Mouse (Mus musculus) G1E (cell line): ENCODE data around the gene Gm4491.

Source experiments
- CTCF ChIP-seq: IDR thresholded peaks from 2 replicates; pipeline ENCODE4 v1.5.1; 2012; ENCODE audit warnings: low read depth, low read length, inconsistent platforms, mixed read lengths
- TAL1 ChIP-seq: conservative IDR thresholded peaks from 2 replicates; pipeline ENCODE4 v1.6.1; 2012; ENCODE audit warnings: low read depth, low read length, inconsistent platforms, mixed read lengths

DNA sequence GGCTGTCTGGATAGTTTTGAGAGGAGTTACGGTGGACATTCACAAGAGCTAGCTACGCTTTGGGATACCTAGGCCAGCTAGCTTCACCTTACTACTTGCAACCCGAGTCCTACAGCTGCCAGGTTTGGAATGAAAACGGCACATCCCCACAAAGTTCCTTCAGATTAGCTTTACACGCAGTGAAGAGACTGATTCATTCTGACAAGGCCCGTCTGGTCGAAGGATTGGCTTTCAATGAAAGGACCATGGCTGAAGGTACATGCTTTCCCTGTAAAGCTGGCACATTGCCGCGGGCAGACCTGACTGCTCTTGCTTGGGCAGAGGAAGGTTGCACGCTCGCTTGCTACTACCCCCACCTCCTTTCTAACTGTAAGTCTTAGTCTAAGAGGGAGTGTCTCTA, 10.0 kb downstream of the Gm4491 start:
- TF ChIP-seq CTCF (no peak), TAL1 (no peak)
